Mouse (Mus musculus) testis, adult 2 months (tissue): ENCODE measurements around the gene Homer2. TPM values are rescaled to one million over a fixed set of nuclear protein-coding genes. Genes with fewer than 3 reads are reported as not detected.

Experiments
- H3K27ac ChIP-seq: fragments of 200-500 bp; 2 replicates; pipeline ENCODE4 v1.5.1; 2012; ENCODE audit warnings: low read depth, low read length; ENCODE audit not compliant: control insufficient read depth, insufficient read depth
- H3K27me3 ChIP-seq: fragments of 200-500 bp; 2 replicates; pipeline ENCODE4 v1.6.1; 2012; ENCODE audit warnings: mild to moderate bottlenecking, low read length, moderate library complexity; ENCODE audit not compliant: control insufficient read depth, insufficient read depth
- H3K36me3 ChIP-seq: fragments of 200-500 bp; 2 replicates; pipeline ENCODE4 v1.6.1; 2012; ENCODE audit warnings: mild to moderate bottlenecking, low read length; ENCODE audit not compliant: control insufficient read depth, insufficient read depth
- H3K4me1 ChIP-seq: fragments of 200-500 bp; 2 replicates; pipeline ENCODE4 v1.6.1; 2012; ENCODE audit warnings: low read length; ENCODE audit not compliant: control insufficient read depth, insufficient read depth
- H3K4me3 ChIP-seq: fragments of 200-500 bp; 2 replicates; pipeline ENCODE4 v1.5.1; 2012; ENCODE audit warnings: low read depth, mild to moderate bottlenecking, low read length, moderate library complexity, mixed read lengths; ENCODE audit not compliant: control insufficient read depth
- CTCF ChIP-seq: fragments of 200-500 bp; IDR thresholded peaks from 2 replicates; pipeline ENCODE4 v1.5.1; 2012; ENCODE audit warnings: low read depth, mild to moderate bottlenecking, inconsistent platforms, low read length, moderate library complexity; ENCODE audit not compliant: control insufficient read depth, insufficient read depth, insufficient replicate concordance
- POLR2A ChIP-seq: fragments of 200-500 bp; IDR thresholded peaks from 2 replicates; pipeline ENCODE4 v1.6.1; 2012; ENCODE audit warnings: low read depth, mild to moderate bottlenecking, inconsistent platforms, low read length, moderate library complexity; ENCODE audit not compliant: control insufficient read depth
- polyA plus RNA-seq: library from polyadenylated mRNA; depleted of rRNA; stranded (reverse); fragments of >200 nt; gene quantifications from 2 replicates; pipeline ENCODE4 v1.2.3, GENCODE M21; 2012

Gene Homer2
- polyA plus RNA-seq, 1 experiment = 1.1 TPM

DNA sequence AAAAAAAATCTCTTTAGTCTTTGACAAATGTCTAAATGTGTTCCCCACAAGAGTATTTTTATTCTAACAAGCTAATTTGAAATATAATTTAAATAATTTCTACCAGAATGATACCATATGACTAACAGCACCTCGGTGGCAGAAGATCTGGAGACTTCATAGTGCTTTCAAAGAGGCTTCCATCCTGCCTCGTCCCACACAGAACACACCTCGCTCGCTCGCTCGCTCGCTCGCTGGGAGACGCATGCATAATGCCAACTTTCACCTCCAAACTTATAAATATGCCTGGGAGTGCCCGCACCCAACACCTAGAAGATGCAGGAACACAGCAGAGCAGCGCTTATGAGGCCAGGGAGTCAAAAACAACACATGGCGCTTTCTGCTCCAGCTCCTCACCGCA lies 9.0 kb downstream of the Homer2 start:
- Histone ChIP-seq H3K4me3 (no peak overlapping the region), H3K27ac (no peak overlapping the region), H3K27me3 (no peaks in the 10 kb centered on the region), H3K36me3 (no peaks in the 10 kb centered on the region), H3K4me1 (no peaks in the 10 kb centered on the region)
- TF ChIP-seq CTCF = no peak
- no peak for TF ChIP-seq POLR2A

DNA sequence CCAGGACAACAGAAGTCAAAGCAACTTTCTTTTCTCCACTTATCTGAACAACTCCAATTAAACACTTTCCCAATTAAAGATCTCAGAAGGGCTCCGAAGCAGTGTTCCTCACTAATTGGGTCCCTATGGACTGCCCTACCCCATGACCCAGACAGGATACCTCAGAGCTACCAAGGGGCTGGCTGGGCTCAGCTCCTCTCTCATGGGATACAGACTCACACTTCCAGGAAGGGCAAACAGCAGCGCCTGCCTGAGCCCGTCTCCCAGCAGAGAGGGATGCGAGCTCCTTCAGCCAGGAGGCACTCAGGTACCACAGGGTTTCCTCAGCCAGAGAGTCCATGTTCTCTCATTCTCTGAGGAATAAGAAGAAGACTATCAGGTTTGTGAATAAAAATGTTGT lies 9.4 kb downstream of the Homer2 start:
- H3K27me3 ChIP-seq = no peaks in the 10 kb centered on the region
- H3K36me3 ChIP-seq = no peaks in the 10 kb centered on the region
- TF ChIP-seq POLR2A (no peak), CTCF (no peak)
- no peaks in the 10 kb centered on the region for H3K4me1 ChIP-seq
- H3K27ac ChIP-seq = no peak overlapping the region
- no peak overlapping the region for H3K4me3 ChIP-seq

DNA sequence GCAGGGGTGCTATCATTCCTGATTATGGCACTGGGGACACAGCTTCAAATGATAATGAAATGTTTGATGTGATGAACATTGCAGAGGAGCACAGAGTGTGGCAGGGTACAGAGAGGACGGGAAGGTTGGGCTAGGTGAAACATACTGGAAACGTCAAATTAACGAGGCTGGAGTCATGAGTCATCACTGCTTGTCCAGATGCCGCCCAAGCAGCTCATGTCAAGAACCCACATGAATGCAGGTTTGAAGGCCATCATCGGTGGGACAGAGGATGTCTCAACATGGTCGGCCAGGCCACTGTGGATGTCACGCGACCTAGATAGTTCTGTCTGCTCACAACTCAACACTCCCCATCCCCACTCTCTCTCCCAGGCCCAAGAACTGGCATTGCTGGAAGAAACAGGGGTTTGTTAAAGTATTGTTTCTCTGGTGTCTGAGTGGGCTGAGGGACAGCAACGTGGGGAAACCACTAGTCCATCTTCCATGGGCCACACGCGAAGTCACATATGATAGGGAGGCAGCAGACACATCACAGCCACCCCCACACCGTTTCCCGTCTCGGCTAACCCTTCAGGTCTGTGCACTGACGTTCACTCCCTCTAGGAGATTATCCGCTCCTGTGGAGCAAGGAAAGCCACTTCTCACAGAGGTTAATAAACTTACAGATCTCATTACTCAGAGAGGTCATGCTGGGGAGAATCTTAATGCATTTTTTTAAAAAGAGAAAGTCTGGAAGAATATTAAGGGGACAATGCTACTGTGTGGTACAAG lies 11.4 kb downstream of the Homer2 start:
- Histone ChIP-seq H3K27ac (no peak overlapping the region), H3K4me3 (no peak overlapping the region), H3K36me3 (no peaks in the 10 kb centered on the region), H3K4me1 (no peaks in the 10 kb centered on the region), H3K27me3 (no peaks in the 10 kb centered on the region)
- no peak for TF ChIP-seq CTCF
- no peak for TF ChIP-seq POLR2A

DNA sequence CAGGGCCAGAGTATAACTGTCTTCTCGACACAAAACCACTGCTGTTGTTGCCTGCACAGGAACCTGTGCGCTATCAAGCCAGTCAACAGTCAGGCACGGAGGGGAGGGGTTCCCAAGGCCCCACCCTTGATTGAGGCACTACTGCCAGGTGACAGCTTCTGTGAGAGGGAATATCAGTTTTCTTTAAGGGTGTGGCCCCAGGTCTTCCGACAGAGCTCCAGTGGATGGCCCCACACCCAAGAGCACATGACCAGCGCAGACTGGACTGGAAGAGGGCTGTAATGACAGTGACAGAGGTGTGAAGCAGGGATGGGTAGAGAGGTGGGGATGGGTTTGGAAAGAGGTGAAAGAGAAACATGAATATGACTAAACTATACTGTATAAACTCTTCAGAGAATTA lies 16.3 kb downstream of the Homer2 start:
- Histone ChIP-seq H3K27me3 (no peaks in the 10 kb centered on the region), H3K27ac (no peak overlapping the region)
- no peak for TF ChIP-seq CTCF
- no peak for TF ChIP-seq POLR2A

DNA sequence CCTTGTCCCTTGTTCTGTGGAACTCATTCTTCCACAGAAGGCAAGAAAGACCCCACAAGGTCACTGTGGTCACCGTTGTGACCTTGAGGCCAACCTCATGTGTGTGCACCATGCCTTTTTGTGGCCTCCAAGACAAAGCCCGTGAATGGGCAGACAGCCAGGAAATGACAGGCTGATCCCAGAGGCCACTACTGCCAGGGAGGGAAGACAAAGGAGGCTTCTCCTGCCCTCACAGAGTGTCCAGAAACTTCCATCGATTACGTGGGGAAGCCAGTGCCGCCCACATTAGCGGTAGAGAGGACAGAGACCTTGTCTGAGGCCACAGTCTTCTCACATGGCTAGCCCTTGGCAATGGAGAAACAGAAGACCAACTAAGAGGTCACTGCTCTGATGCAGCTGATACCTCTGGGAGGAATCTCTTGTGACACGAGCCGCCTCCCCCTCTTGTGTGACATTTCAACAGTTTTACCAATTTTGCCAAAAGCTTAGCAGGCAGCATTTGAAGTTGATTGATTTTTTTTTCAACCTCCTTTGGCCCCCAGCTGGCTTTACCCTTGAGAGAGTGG lies 18.1 kb downstream of the Homer2 start:
- TF ChIP-seq CTCF (no peak), POLR2A (no peak)
- Histone ChIP-seq H3K4me3 (no peak overlapping the region), H3K4me1 (no peaks in the 10 kb centered on the region; the same call in 1 of the 2 replicates), H3K27ac (no peak overlapping the region), H3K27me3 (no peaks in the 10 kb centered on the region), H3K36me3 (no peaks in the 10 kb centered on the region)

More for the DNA sequence above, 16.3 kb downstream of the Homer2 start:
- Histone ChIP-seq H3K4me1 (no peaks in the 10 kb centered on the region; the same call in 1 of the 2 replicates), H3K4me3 (no peak overlapping the region), H3K36me3 (no peaks in the 10 kb centered on the region)

DNA sequence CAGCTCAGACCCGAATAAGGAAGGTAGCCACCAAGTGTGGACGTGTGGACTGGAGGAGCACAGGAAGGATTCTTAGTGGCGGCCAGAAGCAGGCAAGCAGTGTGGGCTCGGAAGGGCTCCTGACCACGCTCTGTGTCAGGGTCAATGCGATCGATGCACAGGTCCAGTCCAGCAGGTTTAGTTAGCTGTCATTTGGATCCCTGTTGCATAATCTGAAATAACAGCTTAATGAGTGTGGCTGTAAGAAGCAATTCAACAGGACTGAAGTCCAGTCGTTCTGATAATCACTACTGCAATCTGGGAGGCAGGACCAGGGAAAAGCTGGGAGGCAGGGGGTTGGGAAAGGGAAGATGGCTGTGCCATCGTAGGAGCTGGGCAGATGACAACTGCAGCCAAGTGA lies 18.9 kb downstream of the Homer2 start:
- TF ChIP-seq POLR2A (no peak), CTCF (no peak)
- Histone ChIP-seq H3K27ac (no peak overlapping the region), H3K36me3 (no peaks in the 10 kb centered on the region), H3K4me3 (no peak overlapping the region), H3K4me1 (no peaks in the 10 kb centered on the region; the same call in 1 of the 2 replicates), H3K27me3 (no peaks in the 10 kb centered on the region)

DNA sequence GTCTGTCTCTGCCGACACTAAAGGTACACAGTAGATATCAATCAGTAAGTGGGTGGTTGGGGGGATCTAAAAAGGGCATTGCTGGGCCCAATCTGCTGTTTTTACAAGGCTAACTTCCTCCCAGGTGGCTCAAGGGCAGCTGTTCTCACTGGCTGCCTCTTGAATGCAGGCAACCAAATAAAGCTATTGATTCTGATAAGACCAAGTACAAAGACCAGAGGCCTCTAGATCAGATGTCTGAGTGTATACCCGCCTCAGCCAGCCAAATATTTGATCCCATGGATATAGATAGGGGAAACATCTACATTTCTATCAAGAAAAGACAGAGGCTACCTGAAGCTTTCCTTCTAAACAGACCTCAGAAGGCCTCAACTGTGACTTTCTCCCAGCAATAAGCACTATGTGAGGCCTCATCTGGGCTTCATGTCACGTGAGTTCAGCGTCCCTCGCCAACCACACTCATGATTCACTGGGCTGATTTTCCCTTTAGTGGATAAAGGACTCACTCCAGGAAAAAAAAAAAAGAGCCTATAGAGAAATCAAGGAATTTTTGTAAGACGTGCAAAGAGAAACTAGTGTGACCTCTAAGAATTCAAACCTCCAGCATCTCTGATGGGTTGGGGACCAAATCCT lies 19.5 kb downstream of the Homer2 start:
- H3K36me3 ChIP-seq = no peaks in the 10 kb centered on the region
- no peaks in the 10 kb centered on the region; the same call in 1 of the 2 replicates for H3K4me1 ChIP-seq
- no peak overlapping the region for H3K27ac ChIP-seq
- H3K27me3 ChIP-seq = no peaks in the 10 kb centered on the region
- no peak overlapping the region for H3K4me3 ChIP-seq
- TF ChIP-seq CTCF (no peak), POLR2A (no peak)

DNA sequence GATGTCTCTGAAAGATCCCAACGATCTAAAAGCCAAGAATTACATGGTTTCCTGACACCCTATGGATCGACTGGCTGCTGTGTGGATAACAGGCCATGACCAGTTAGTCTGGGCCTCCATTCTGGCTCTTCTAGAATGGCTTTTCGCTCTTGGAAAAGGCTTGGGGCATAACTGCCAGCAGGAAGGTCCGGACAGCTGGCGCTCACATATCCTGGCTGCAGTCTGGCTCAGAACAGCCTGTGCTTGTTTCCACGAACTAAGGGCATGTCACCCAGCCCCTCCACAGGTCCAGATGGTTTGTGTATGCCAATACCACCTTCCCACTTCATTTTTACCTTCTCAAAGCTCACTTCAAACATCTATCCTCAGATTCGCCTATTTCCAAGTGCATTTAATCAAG lies 22.0 kb downstream of the Homer2 start:
- Histone ChIP-seq H3K27ac (no peak overlapping the region), H3K4me3 (no peak overlapping the region), H3K27me3 (no peaks in the 10 kb centered on the region), H3K4me1 (no peaks in the 10 kb centered on the region; the same call in 1 of the 2 replicates), H3K36me3 (no peaks in the 10 kb centered on the region)
- TF ChIP-seq CTCF (no peak), POLR2A (no peak)
